7 mouse cellular contexts compared by ENCODE assay signal in genomic region chr8:84893709-84894134, GRCm38 (mm10). TPM values are rescaled to one million over a fixed set of nuclear protein-coding genes. Genes with fewer than 3 reads are reported as not detected.
DNase-seq lines count a peak whose midpoint lies in the region; ATAC-seq and TF ChIP-seq lines count a peak whose summit lies in the region.

Gene Gcdh, minus strand, starts transcription at chr8:84893921.

- TF ChIP-seq CTCF in intestine, postnatal 0 days (IDR thresholded peaks at IDR 0.05; ENCODE audit: low read depth): no peak
- TF ChIP-seq CTCF in small intestine, adult 2 months (IDR thresholded peaks at IDR 0.05; ENCODE audit: extremely low read depth, insufficient read length, insufficient replicate concordance, low read depth, low read length): 0 out of 2 replicates have a peak, but pooled peaks have one; percentile 15

- H3K9ac ChIP-seq in intestine, postnatal 0 days (ENCODE audit: low read depth, low read length): peak within 1 kb of the TSS; percentile 43
- peak within 1 kb of the TSS; percentile 73 for H3K9ac ChIP-seq in midbrain, embryonic 12.5 days (replicated peaks)

- intact Hi-C loops in left cerebral cortex, postnatal 4 days (cut with DNase I): no loop called here

- peak within 1 kb of the TSS; percentile 71 for H3K27ac ChIP-seq in embryonic facial prominence, embryonic 10.5 days (replicated peaks)
- H3K27ac ChIP-seq in intestine, postnatal 0 days (ENCODE audit: low read depth, low read length): no peak within 1 kb of the TSS
- 0 out of 2 replicates have a peak within 1 kb of the TSS, but pooled peaks have one; percentile 8 for H3K27ac ChIP-seq in midbrain, embryonic 12.5 days (replicated peaks)
- H3K27ac ChIP-seq in small intestine, adult 2 months (ENCODE audit: insufficient read depth, low read depth, low read length): no peak within 1 kb of the TSS

- no peaks in the 10 kb centered on the region for H3K9me3 ChIP-seq in embryonic facial prominence, embryonic 10.5 days
- no peaks in the 10 kb centered on the region for H3K9me3 ChIP-seq in intestine, postnatal 0 days (ENCODE audit: control insufficient read depth)
- H3K9me3 ChIP-seq in midbrain, embryonic 12.5 days: no peaks in the 10 kb centered on the region

- WGBS in embryonic facial prominence, embryonic 10.5 days: 0% methylated on average over 11 of the region's 11 CpGs
- WGBS in intestine, postnatal 0 days: under 1% methylated on average over 11 of the region's 11 CpGs
- 1% methylated on average over 11 of the region's 11 CpGs for WGBS in midbrain, embryonic 12.5 days
- WGBS in small intestine, adult 2 months: under 1% methylated on average over 11 of the region's 11 CpGs

- no peak for TF ChIP-seq POLR2A in small intestine, adult 2 months (IDR thresholded peaks at IDR 0.05; ENCODE audit: low read depth, low read length)

- DNase-seq in adrenal gland, postnatal 10 days: peak; percentile 93
- DNase-seq in embryonic facial prominence, embryonic 10.5 days (ENCODE audit: low spot score): peak; percentile 92
- peak; percentile 94 for DNase-seq in gonadal fat pad, adult 2 months (ENCODE audit: low read depth)
- DNase-seq in left cerebral cortex, postnatal 4 days: peak; percentile 87

- ATAC-seq in intestine, postnatal 0 days: peak; percentile 98
- peak; percentile 95 for ATAC-seq in midbrain, embryonic 12.5 days (ENCODE audit: low FRiP score, low read depth)

- H3K36me3 ChIP-seq in embryonic facial prominence, embryonic 10.5 days (replicated peaks): peaks cover 32% of the 10 kb centered on the region
- peaks cover 2% of the 10 kb centered on the region; the same call in 1 of the 2 replicates for H3K36me3 ChIP-seq in intestine, postnatal 0 days (ENCODE audit: control insufficient read depth, insufficient read depth)
- H3K36me3 ChIP-seq in midbrain, embryonic 12.5 days: peaks cover 17% of the 10 kb centered on the region
- H3K36me3 ChIP-seq in small intestine, adult 2 months (ENCODE audit: control insufficient read depth, insufficient read depth, low read length): peaks cover 4% of the 10 kb centered on the region; the same call in 1 of the 2 replicates

- peaks cover 20% of the 10 kb centered on the region for H3K4me1 ChIP-seq in embryonic facial prominence, embryonic 10.5 days
- 0 out of 2 replicates have a peak, but pooled peaks cover 3% of the 10 kb centered on the region for H3K4me1 ChIP-seq in intestine, postnatal 0 days (replicated peaks; ENCODE audit: control insufficient read depth, insufficient read depth, low read length)
- H3K4me1 ChIP-seq in midbrain, embryonic 12.5 days: peaks cover 16% of the 10 kb centered on the region
- H3K4me1 ChIP-seq in small intestine, adult 2 months (ENCODE audit: control insufficient read depth, insufficient read depth, insufficient read length, low read length): peaks cover 4% of the 10 kb centered on the region; the same call in 1 of the 2 replicates

- H3K4me3 ChIP-seq in embryonic facial prominence, embryonic 10.5 days: peak within 1 kb of the TSS; percentile 68
- peak within 1 kb of the TSS; percentile 53 for H3K4me3 ChIP-seq in intestine, postnatal 0 days (ENCODE audit: low read depth, low read length)
- H3K4me3 ChIP-seq in midbrain, embryonic 12.5 days: peak within 1 kb of the TSS; percentile 80
- peak within 1 kb of the TSS; percentile 78 for H3K4me3 ChIP-seq in small intestine, adult 2 months (ENCODE audit: low read depth, low read length)

- H3K27me3 ChIP-seq in embryonic facial prominence, embryonic 10.5 days (replicated peaks; ENCODE audit: low read depth, poor library complexity, severe bottlenecking): no peaks in the 10 kb centered on the region
- no peaks in the 10 kb centered on the region for H3K27me3 ChIP-seq in intestine, postnatal 0 days (replicated peaks; ENCODE audit: control insufficient read depth, insufficient read depth, low read length)
- H3K27me3 ChIP-seq in midbrain, embryonic 12.5 days: no peaks in the 10 kb centered on the region
- H3K27me3 ChIP-seq in small intestine, adult 2 months (ENCODE audit: control insufficient read depth, insufficient read depth, low read length): no peaks in the 10 kb centered on the region

- H3K4me2 ChIP-seq in intestine, postnatal 0 days (replicated peaks; ENCODE audit: low read depth): peak within 1 kb of the TSS; percentile 90
- H3K4me2 ChIP-seq in midbrain, embryonic 12.5 days (replicated peaks): peak within 1 kb of the TSS; percentile 77

RNA-seq across cellular contexts. Expression of gene Gcdh, which starts in this region (rescaled TPM):
- 10 to 100 TPM; 77.9 to 96.9 TPM for total RNA-seq in adrenal gland, postnatal 10 days (2021)
- polyA plus RNA-seq in embryonic facial prominence, embryonic 10.5 days (2016; fragmentation: Nextera tagmentation; extraction: Ambion mirVana): 49.6 and 51.8 TPM in 2 replicates
- polyA plus RNA-seq in gonadal fat pad, adult 2 months (2012; rRNA removed): 102 and 104 TPM in 2 replicates
- polyA plus RNA-seq in intestine, postnatal 0 days (2015; fragmentation: Nextera tagmentation; extraction: Ambion mirVana): 15.3 and 15.5 TPM in 2 replicates
- 10 to 100 TPM; 30.8 to 32.7 TPM for total RNA-seq in left cerebral cortex, postnatal 4 days (2021)
- polyA plus RNA-seq in midbrain, embryonic 12.5 days (2016; fragmentation: Nextera tagmentation; extraction: Ambion mirVana): 33.1 and 33.9 TPM in 2 replicates
- 32.5 and 53.2 TPM in 2 replicates for polyA plus RNA-seq in small intestine, adult 2 months (2012; rRNA removed)

Comparison
In these comparisons a context has a peak if more than half of its experiments do, and no peak if none do; other contexts are left out.
1. H3K27ac ChIP-seq: peak in embryonic facial prominence, embryonic 10.5 days (single experiment) and midbrain, embryonic 12.5 days (single experiment); none in intestine, postnatal 0 days (single experiment) and small intestine, adult 2 months (single experiment).
2. Peak in every context shown above with its lines, with median percentiles within 50 percentile points of each other: DNase-seq and H3K4me3 ChIP-seq.